Mouse (Mus musculus) CH12.LX (cell line): Measurements from ENCODE around the gene Golga4. TPM values are rescaled to one million over a fixed set of nuclear protein-coding genes. Genes with fewer than 3 reads are reported as not detected.

Experiments
- DNase-seq: peaks from one replicate; pipeline ENCODE4 v3.0.0-alpha.2; 2013; ENCODE audit errors: extremely low read depth
- H3K27ac ChIP-seq: 2 replicates; pipeline ENCODE4 v1.5.1; 2012; ENCODE audit warnings: low read depth, mild to moderate bottlenecking, control low read depth, moderate library complexity; ENCODE audit not compliant: insufficient read depth
- H3K27me3 ChIP-seq: replicated peaks from 2 replicates; pipeline ENCODE3; 2012; ENCODE audit warnings: inconsistent platforms
- H3K36me3 ChIP-seq, 2 experiments: replicated peaks in 1 of 2; 2 replicates each; pipeline versions ENCODE3 to v1.6.1; 2012; ENCODE audit warnings: inconsistent platforms in 1 of 2, low read length in 1 of 2, mild to moderate bottlenecking in 1 of 2, mixed read lengths in 1 of 2, moderate library complexity in 1 of 2; ENCODE audit not compliant: control insufficient read depth in 1 of 2, insufficient read depth in 1 of 2
- H3K4me1 ChIP-seq, 2 experiments: 2 replicates each; pipeline ENCODE4 v1.6.1; 2012; ENCODE audit warnings: inconsistent platforms in 1 of 2, moderate library complexity in 1 of 2; ENCODE audit not compliant: insufficient read depth in 2 of 2, control insufficient read depth in 1 of 2
- H3K4me2 ChIP-seq: 2 replicates; pipeline ENCODE4 v1.6.1; 2012; ENCODE audit warnings: low read depth, mild to moderate bottlenecking, control low read depth; ENCODE audit not compliant: poor library complexity, insufficient read depth, severe bottlenecking
- H3K4me3 ChIP-seq, 3 experiments: fragments of 150-350 bp in 1 of 3; sonication (generic) in 1 of 3; replicated peaks in 1 of 3; 2 replicates each; pipeline versions ENCODE3 to v1.5.1; 2011 to 2012; ENCODE audit warnings: low read depth in 2 of 3, low read length in 2 of 3, mild to moderate bottlenecking in 2 of 3, moderate library complexity in 2 of 3, control low read depth in 1 of 3, improper control_type of control experiment in 1 of 3, inconsistent platforms in 1 of 3, mixed read lengths in 1 of 3; ENCODE audit not compliant: poor library complexity in 1 of 3
- H3K79me2 ChIP-seq: replicated peaks from 2 replicates; pipeline ENCODE4 v1.6.1; 2012; ENCODE audit warnings: mild to moderate bottlenecking, moderate library complexity; ENCODE audit not compliant: control insufficient read depth, poor library complexity, insufficient read depth, severe bottlenecking; ENCODE audit errors: extremely low read depth
- H3K9ac ChIP-seq: 2 replicates; pipeline ENCODE4 v1.6.1; 2012; ENCODE audit warnings: low read depth, mild to moderate bottlenecking, control low read depth, moderate library complexity; ENCODE audit not compliant: insufficient read depth
- H3K9me3 ChIP-seq: replicated peaks from 2 replicates; pipeline ENCODE3; 2012; ENCODE audit warnings: low read length, inconsistent platforms, mixed read lengths
- BHLHE40 ChIP-seq: IDR thresholded peaks from 2 replicates; pipeline ENCODE4 v1.6.1; 2011; ENCODE audit warnings: mild to moderate bottlenecking, low read depth, low read length, improper control_type of control experiment
- CHD1 ChIP-seq: IDR thresholded peaks from 2 replicates; pipeline ENCODE4 v1.6.1; 2012; ENCODE audit warnings: low read depth, low read length, improper control_type of control experiment, inconsistent platforms
- CHD2 ChIP-seq: IDR thresholded peaks from 2 replicates; pipeline ENCODE4 v1.6.1; 2011; ENCODE audit warnings: low read length, improper control_type of control experiment
- ELF1 ChIP-seq: IDR thresholded peaks from 2 replicates; pipeline ENCODE4 v1.6.1; 2014; ENCODE audit warnings: low read depth, mild to moderate bottlenecking, inconsistent platforms, low read length, improper control_type of control experiment
- EP300 ChIP-seq: IDR thresholded peaks from 2 replicates; pipeline ENCODE4 v1.6.1; 2011; ENCODE audit warnings: low read length, improper control_type of control experiment
- GABPA ChIP-seq: IDR thresholded peaks from 2 replicates; pipeline ENCODE4 v1.6.1; 2012; ENCODE audit warnings: low read depth, low read length, improper control_type of control experiment, inconsistent platforms; ENCODE audit not compliant: insufficient replicate concordance
- HCFC1 ChIP-seq: IDR thresholded peaks from 2 replicates; pipeline ENCODE4 v1.6.1; 2012; ENCODE audit warnings: low read depth, mild to moderate bottlenecking, inconsistent platforms, low read length, improper control_type of control experiment
- IRF4 ChIP-seq: IDR thresholded peaks from 2 replicates; pipeline ENCODE4 v1.6.1; 2014; ENCODE audit warnings: low read depth, mild to moderate bottlenecking, inconsistent platforms, low read length, improper control_type of control experiment
- JUND ChIP-seq: conservative IDR thresholded peaks from 2 replicates; pipeline ENCODE4 v1.6.1; 2011; ENCODE audit warnings: low read depth, low read length, improper control_type of control experiment
- KAT2A ChIP-seq: IDR thresholded peaks from 2 replicates; pipeline ENCODE4 v1.6.1; 2012; ENCODE audit warnings: low read length, improper control_type of control experiment, inconsistent platforms; ENCODE audit not compliant: insufficient replicate concordance
- MAX ChIP-seq: IDR thresholded peaks from 2 replicates; pipeline ENCODE4 v1.6.1; 2011; ENCODE audit warnings: low read length, improper control_type of control experiment
- MEF2A ChIP-seq: IDR thresholded peaks from 2 replicates; pipeline ENCODE4 v1.6.1; 2014; ENCODE audit warnings: low read depth, mild to moderate bottlenecking, inconsistent platforms, low read length, improper control_type of control experiment, borderline replicate concordance
- MXI1 ChIP-seq: IDR thresholded peaks from 2 replicates; pipeline ENCODE4 v1.6.1; 2011; ENCODE audit warnings: mild to moderate bottlenecking, low read depth, low read length, improper control_type of control experiment
- MYC ChIP-seq: IDR thresholded peaks from 2 replicates; pipeline ENCODE4 v1.6.1; 2011; ENCODE audit warnings: low read depth, mild to moderate bottlenecking, improper control_type of control experiment, low read length
- NELFE ChIP-seq: IDR thresholded peaks from 2 replicates; pipeline ENCODE4 v1.6.1; 2011; ENCODE audit warnings: low read depth, low read length, improper control_type of control experiment
- NRF1 ChIP-seq: IDR thresholded peaks from 2 replicates; pipeline ENCODE4 v1.6.1; 2014; ENCODE audit warnings: low read depth, mild to moderate bottlenecking, inconsistent platforms, low read length, improper control_type of control experiment, moderate library complexity
- PAX5 ChIP-seq: IDR thresholded peaks from 2 replicates; pipeline ENCODE4 v1.6.1; 2012; ENCODE audit warnings: low read length, inconsistent platforms, mixed read lengths
- RAD21 ChIP-seq: IDR thresholded peaks from 2 replicates; pipeline ENCODE4 v1.6.1; 2011; ENCODE audit warnings: low read depth, mild to moderate bottlenecking, low read length, improper control_type of control experiment, moderate library complexity
- SIN3A ChIP-seq: IDR thresholded peaks from 2 replicates; pipeline ENCODE4 v1.6.1; 2012; ENCODE audit warnings: low read length, improper control_type of control experiment, inconsistent platforms
- TCF12 ChIP-seq: IDR thresholded peaks from 2 replicates; pipeline ENCODE4 v1.6.1; 2014; ENCODE audit warnings: low read depth, mild to moderate bottlenecking, inconsistent platforms, low read length, improper control_type of control experiment
- ZC3H11A ChIP-seq: IDR thresholded peaks from 2 replicates; pipeline ENCODE4 v1.6.1; 2012; ENCODE audit warnings: low read depth, mild to moderate bottlenecking, inconsistent platforms, low read length, improper control_type of control experiment
- ZMIZ1 ChIP-seq: IDR thresholded peaks from 2 replicates; pipeline ENCODE4 v1.6.1; 2012; ENCODE audit warnings: low read depth, mild to moderate bottlenecking, inconsistent platforms, low read length, improper control_type of control experiment
- ZNF384 ChIP-seq: IDR thresholded peaks from 2 replicates; pipeline ENCODE4 v1.6.1; 2012; ENCODE audit warnings: low read depth, low read length, improper control_type of control experiment, inconsistent platforms
- dilution Hi-C: fragments of 300-500 bp; cut with MboI; formaldehyde crosslinking; loops from 2 replicates; pipeline ENCODE4 v1.14.3; 2020; ENCODE audit warnings: low sequenced_read_pairs; ENCODE audit not compliant: extremely low pct_unique_long_range_greater_than_20kb, extremely low pct_ligation_motif_present
- in situ Hi-C: fragments of 300-500 bp; cut with MboI; formaldehyde crosslinking; loops from 3 replicates; pipeline ENCODE4 v1.14.3; 2019; ENCODE audit warnings: low sequenced_read_pairs, low pct_ligation_motif_present, low pct_unique_long_range_greater_than_20kb, mixed read lengths
- polyA plus RNA-seq: library from polyadenylated mRNA; unstranded; fragments of >175 nt; gene quantifications from 2 replicates; pipeline ENCODE4 v1.2.1, GENCODE M21; 2012; ENCODE audit warnings: low read depth; ENCODE audit not compliant: insufficient read length
- total RNA-seq, 2 experiments: library from RNA; depleted of rRNA; stranded (reverse); fragments of 300-350 nt in 1 of 2; fragments of >200 nt in 1 of 2; gene quantifications; 2 replicates each; pipeline ENCODE4 v1.2.3; 2012 to 2014

The Golga4 gene
- total and polyA plus RNA-seq, 3 experiments: 23.7 to 37.2 (median 33.1) TPM

GRCm38 (mm10) chr9:118491195-118491594, 14.9 kb upstream of the Golga4 start:
- H3K27ac ChIP-seq: no peak overlapping the region
- H3K9ac ChIP-seq: no peak overlapping the region
- H3K4me2 ChIP-seq: no peak overlapping the region
- no peak for TF ChIP-seq TCF12
- no peak for TF ChIP-seq KAT2A
- no peak for TF ChIP-seq MXI1
- TF ChIP-seq ZC3H11A: no peak
- no peak for TF ChIP-seq HCFC1
- TF ChIP-seq MEF2A: no peak
- TF ChIP-seq ZNF384: no peak
- no peak for TF ChIP-seq CHD2
- no peak for TF ChIP-seq CHD1
- TF ChIP-seq BHLHE40: no peak
- TF ChIP-seq EP300: no peak
- no peak for TF ChIP-seq JUND
- no peak for TF ChIP-seq MAX
- H3K27me3 ChIP-seq: no peaks in the 10 kb centered on the region
- DNase-seq: no peak
- in situ Hi-C loops (loop anchor here (25.0 kb wide), 1 partner anchor 429 kb away; no protein-coding TSS in a partner anchor), dilution Hi-C loops (no loop called here)
- H3K9me3 ChIP-seq: peaks cover 4% of the 10 kb centered on the region
- no peak overlapping the region for H3K4me3 ChIP-seq
- peaks cover 0 to 3% of the 10 kb centered on the region in 2 experiments; a peak in 2 of 4 replicates for H3K4me1 ChIP-seq
- H3K36me3 ChIP-seq: no peaks in the 10 kb centered on the region
- no peaks in the 10 kb centered on the region for H3K79me2 ChIP-seq

GRCm38 (mm10) chr9:118492932-118493698, 13.0 kb upstream of the Golga4 start:
- Histone ChIP-seq H3K4me2 (no peak overlapping the region), H3K27ac (no peak overlapping the region), H3K79me2 (no peaks in the 10 kb centered on the region), H3K4me3 (no peak overlapping the region), H3K27me3 (no peaks in the 10 kb centered on the region), H3K9me3 (peaks cover 4% of the 10 kb centered on the region), H3K4me1 (peaks cover 0 to 3% of the 10 kb centered on the region in 2 experiments; a peak in 2 of 4 replicates), H3K9ac (no peak overlapping the region), H3K36me3 (no peaks in the 10 kb centered on the region)
- no peak for DNase-seq
- TF ChIP-seq GABPA: no peak
- no peak for TF ChIP-seq EP300
- TF ChIP-seq KAT2A: no peak
- no peak for TF ChIP-seq CHD2
- TF ChIP-seq ZMIZ1: no peak
- TF ChIP-seq ELF1: no peak
- TF ChIP-seq MYC: no peak
- TF ChIP-seq IRF4: no peak
- no peak for TF ChIP-seq RAD21
- no peak for TF ChIP-seq JUND
- no peak for TF ChIP-seq NELFE
- TF ChIP-seq PAX5: no peak
- TF ChIP-seq SIN3A: no peak
- no peak for TF ChIP-seq NRF1
- no peak for TF ChIP-seq ZC3H11A
- no peak for TF ChIP-seq MAX
- TF ChIP-seq CHD1: no peak
- in situ Hi-C loops: loop anchor here (25.0 kb wide), 1 partner anchor 431 kb away; no protein-coding TSS in a partner anchor
- dilution Hi-C loops: no loop called here
